ENCODE assay signal across 29 mouse cellular contexts in the genomic region with DNA sequence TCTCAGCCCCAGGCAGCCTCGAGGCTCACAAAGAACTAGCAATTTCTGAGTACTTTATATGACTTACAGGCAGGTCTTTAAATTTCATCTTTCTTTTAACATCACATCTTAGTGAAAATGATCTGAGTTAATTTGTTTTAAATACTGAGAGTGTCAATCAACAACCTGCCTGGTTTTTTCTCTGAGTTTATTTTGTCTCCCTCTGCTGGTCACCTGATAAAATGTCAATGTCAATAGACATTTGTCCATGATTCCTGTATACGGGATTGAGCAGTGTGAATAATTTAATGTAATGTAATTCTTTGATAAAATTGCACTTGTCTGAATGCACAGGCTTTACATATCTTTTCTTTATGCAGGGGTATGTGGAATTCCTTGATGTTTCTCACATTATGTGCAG.
A peak's percentile ranks its signal among the peaks of the same experiment; 100 is the strongest.
DNase-seq lines count a peak whose midpoint lies in the region; ATAC-seq and TF ChIP-seq lines count a peak whose summit lies in the region.
"Had no signal": no experiment of that assay in that cellular context is flagged by ENCODE, and none has a peak within 500 bp of the region (broad histone marks: within the 10 kb centered on the region; RNA-seq: fewer than 3 reads in every experiment).

No protein-coding gene starts in this region.

- H3K9ac ChIP-seq in kidney, postnatal 0 days (ENCODE audit: low read depth, low read length), result no peak overlapping the region
- no peak overlapping the region for H3K9ac ChIP-seq in midbrain, postnatal 0 days (replicated peaks; ENCODE audit: low read length, poor library complexity, severe bottlenecking)
- H3K9ac ChIP-seq in midbrain, embryonic 13.5 days (replicated peaks), result no peak overlapping the region
- no peak overlapping the region for H3K9ac ChIP-seq in MEL (ENCODE audit: control insufficient read depth, low read depth, low read length, poor library complexity, severe bottlenecking)
- H3K9ac ChIP-seq: embryonic facial prominence, embryonic 15.5 days; forebrain, embryonic 12.5 days; limb, embryonic 13.5 days; liver, embryonic 12.5 days; midbrain, embryonic 15.5 days had no signal

- DNase-seq in kidney, postnatal 0 days (ENCODE audit: low spot score), result no peak
- DNase-seq in kidney, adult 18-20 months, result no peak
- no peak for DNase-seq in midbrain, postnatal 0 days (ENCODE audit: low spot score)
- DNase-seq in MEL (ENCODE audit: low read depth, low spot score), result peak; percentile 9
- DNase-seq in splenic B cell, adult 2 months (ENCODE audit: low read depth, low spot score), result peak; percentile 31
- DNase-seq in frontal cortex, postnatal 36 days (ENCODE audit: low spot score in 2 of 2), result no peak
- no peak for DNase-seq in heart, postnatal 36 days
- DNase-seq: adrenal gland, adult 2 months; adrenal gland, postnatal 36 days; B cell, adult 2 months; cerebellum, adult 8-10 months; cerebellum, postnatal 25 days; gastrocnemius, postnatal 14 days; heart, postnatal 14 days; kidney, adult 2 months; kidney, postnatal 4 days; lung, adult 18-20 months; lung, postnatal 14 days; thymus, adult 18-20 months; thymus, postnatal 25 days had no signal

- H3K4me2 ChIP-seq in kidney, postnatal 0 days (ENCODE audit: low read length), result no peak overlapping the region
- H3K4me2 ChIP-seq in midbrain, postnatal 0 days (ENCODE audit: low read depth, low read length, poor library complexity, severe bottlenecking), result no peak overlapping the region
- H3K4me2 ChIP-seq in midbrain, embryonic 13.5 days (replicated peaks), result no peak overlapping the region
- H3K4me2 ChIP-seq: embryonic facial prominence, embryonic 15.5 days; forebrain, embryonic 12.5 days; limb, embryonic 13.5 days; liver, embryonic 12.5 days; midbrain, embryonic 15.5 days had no signal

- no peaks in the 10 kb centered on the region; the same call in 1 of the 2 replicates for H3K9me3 ChIP-seq in kidney, postnatal 0 days (replicated peaks; ENCODE audit: low read length)
- no peaks in the 10 kb centered on the region for H3K9me3 ChIP-seq in midbrain, postnatal 0 days (ENCODE audit: low read length)
- peaks cover 5% of the 10 kb centered on the region; the same call in 1 of the 2 replicates for H3K9me3 ChIP-seq in midbrain, embryonic 13.5 days
- no peaks in the 10 kb centered on the region for H3K9me3 ChIP-seq in MEL (replicated peaks; ENCODE audit: insufficient read depth, low read length)
- H3K9me3 ChIP-seq: embryonic facial prominence, embryonic 10.5 days; embryonic facial prominence, embryonic 15.5 days; forebrain, embryonic 12.5 days; liver, embryonic 12.5 days; midbrain, embryonic 15.5 days had no signal

- no peaks in the 10 kb centered on the region for H3K79me2 ChIP-seq in MEL (ENCODE audit: control insufficient read depth, insufficient read depth, low read length, poor library complexity)

- no peak overlapping the region for H3K27ac ChIP-seq in kidney, postnatal 0 days
- H3K27ac ChIP-seq in midbrain, postnatal 0 days (ENCODE audit: low read depth, low read length), result no peak overlapping the region
- H3K27ac ChIP-seq in midbrain, embryonic 13.5 days, result no peak overlapping the region
- H3K27ac ChIP-seq in MEL (ENCODE audit: control insufficient read depth, low read depth, low read length), result no peak overlapping the region
- H3K27ac ChIP-seq: embryonic facial prominence, embryonic 10.5 days; embryonic facial prominence, embryonic 15.5 days; forebrain, embryonic 12.5 days; limb, embryonic 13.5 days; liver, embryonic 12.5 days; midbrain, embryonic 15.5 days had no signal

- TF ChIP-seq EP300 in MEL (IDR thresholded peaks at IDR 0.05; ENCODE audit: low read depth in 1 of 2, low read length in 2 of 2), result no peak

- no peak for ATAC-seq in kidney, postnatal 0 days (replicated peaks; ENCODE audit: low FRiP score, low read depth)
- ATAC-seq in midbrain, postnatal 0 days (ENCODE audit: low FRiP score), result no peak
- no peak for ATAC-seq in midbrain, embryonic 13.5 days
- ATAC-seq: activated CD4-positive, CD25-positive, alpha-beta regulatory T cell, adult 4 months; liver, embryonic 12.5 days; midbrain, embryonic 15.5 days had no signal

- no peaks in the 10 kb centered on the region for H3K36me3 ChIP-seq in kidney, postnatal 0 days (ENCODE audit: insufficient read depth, low read length)
- no peaks in the 10 kb centered on the region for H3K36me3 ChIP-seq in midbrain, postnatal 0 days (ENCODE audit: insufficient read depth, low read length)
- H3K36me3 ChIP-seq in midbrain, embryonic 13.5 days, result no peaks in the 10 kb centered on the region
- H3K36me3 ChIP-seq in MEL (ENCODE audit: control insufficient read depth in 1 of 2, insufficient read depth in 2 of 2, low read length in 2 of 2), result no peaks in the 10 kb centered on the region
- H3K36me3 ChIP-seq in splenic B cell, adult 2 months (ENCODE audit: control insufficient read depth, insufficient read depth, low read length, poor library complexity, severe bottlenecking), result no peaks in the 10 kb centered on the region
- H3K36me3 ChIP-seq: embryonic facial prominence, embryonic 10.5 days; embryonic facial prominence, embryonic 15.5 days; forebrain, embryonic 12.5 days; G1E; limb, embryonic 13.5 days; liver, embryonic 12.5 days; midbrain, embryonic 15.5 days had no signal

- intact Hi-C loops in heart, postnatal 36 days (cut with DNase I), result no loop called here

- TF ChIP-seq POLR2A in MEL (IDR thresholded peaks at IDR 0.05; ENCODE audit: control insufficient read depth in 1 of 2, insufficient read depth in 1 of 2, low read depth in 1 of 2, low read length in 2 of 2, poor library complexity in 1 of 2), result no peak

- no peak overlapping the region for H3K4me3 ChIP-seq in kidney, postnatal 0 days (replicated peaks; ENCODE audit: low read depth, low read length)
- H3K4me3 ChIP-seq in midbrain, postnatal 0 days (ENCODE audit: low read depth, low read length), result no peak overlapping the region
- H3K4me3 ChIP-seq in midbrain, embryonic 13.5 days (replicated peaks), result no peak overlapping the region
- H3K4me3 ChIP-seq in MEL (ENCODE audit: control insufficient read depth in 1 of 2, insufficient read depth in 1 of 2, low read depth in 2 of 2, low read length in 2 of 2), result no peak overlapping the region
- H3K4me3 ChIP-seq: embryonic facial prominence, embryonic 10.5 days; embryonic facial prominence, embryonic 15.5 days; forebrain, embryonic 12.5 days; limb, embryonic 13.5 days; liver, embryonic 12.5 days; midbrain, embryonic 15.5 days had no signal

- TF ChIP-seq RAD21 in MEL (IDR thresholded peaks at IDR 0.05; ENCODE audit: low read depth, low read length), result peak; percentile 30

- WGBS in kidney, postnatal 0 days, result 59% methylated on average over 2 of the region's 2 CpGs
- WGBS in midbrain, postnatal 0 days, result 74% methylated on average over 2 of the region's 2 CpGs
- WGBS in midbrain, embryonic 13.5 days, result 79% methylated on average over 2 of the region's 2 CpGs

- no peaks in the 10 kb centered on the region for H3K4me1 ChIP-seq in kidney, postnatal 0 days (replicated peaks; ENCODE audit: insufficient read depth, low read length)
- H3K4me1 ChIP-seq in midbrain, postnatal 0 days (ENCODE audit: insufficient read depth, low read length), result no peaks in the 10 kb centered on the region
- H3K4me1 ChIP-seq in midbrain, embryonic 13.5 days (replicated peaks), result no peaks in the 10 kb centered on the region
- no peaks in the 10 kb centered on the region for H3K4me1 ChIP-seq in MEL (ENCODE audit: control insufficient read depth in 1 of 2, insufficient read depth in 2 of 2, low read length in 2 of 2)
- H3K4me1 ChIP-seq: embryonic facial prominence, embryonic 10.5 days; embryonic facial prominence, embryonic 15.5 days; forebrain, embryonic 12.5 days; limb, embryonic 13.5 days; liver, embryonic 12.5 days; midbrain, embryonic 15.5 days had no signal

- TF ChIP-seq CTCF in kidney, postnatal 0 days (IDR thresholded peaks at IDR 0.05; ENCODE audit: low read depth), result peak; percentile 35; the same call in 1 of the 2 replicates
- peak; percentile 41 for TF ChIP-seq CTCF in midbrain, postnatal 0 days (IDR thresholded peaks at IDR 0.05)
- peak in 2 of 3 experiments; percentile 4 to 53; a peak in 2 of 6 replicates for TF ChIP-seq CTCF in MEL (IDR thresholded peaks at IDR 0.05 in 2 of 3, conservative IDR thresholded peaks at IDR 0.05 in 1 of 3; ENCODE audit: control insufficient read depth in 1 of 3, insufficient read depth in 1 of 3, low read depth in 2 of 3, low read length in 3 of 3, poor library complexity in 1 of 3, severe bottlenecking in 1 of 3)

- no peaks in the 10 kb centered on the region for H3K27me3 ChIP-seq in kidney, postnatal 0 days (ENCODE audit: insufficient read depth, low read length)
- no peaks in the 10 kb centered on the region for H3K27me3 ChIP-seq in midbrain, postnatal 0 days (ENCODE audit: insufficient read depth, low read length)
- H3K27me3 ChIP-seq in midbrain, embryonic 13.5 days, result no peaks in the 10 kb centered on the region
- H3K27me3 ChIP-seq in MEL (ENCODE audit: control insufficient read depth in 1 of 2, insufficient read depth in 2 of 2, low read length in 2 of 2), result no peaks in the 10 kb centered on the region
- H3K27me3 ChIP-seq in splenic B cell, adult 2 months (ENCODE audit: control insufficient read depth, insufficient read depth, low read length, poor library complexity, severe bottlenecking), result no peaks in the 10 kb centered on the region
- H3K27me3 ChIP-seq: embryonic facial prominence, embryonic 15.5 days; forebrain, embryonic 12.5 days; limb, embryonic 13.5 days; liver, embryonic 12.5 days; midbrain, embryonic 15.5 days had no signal

TF ChIP-seq in MEL, 35 proteins besides CTCF, POLR2A, EP300 and RAD21:
- TF ChIP-seq ZC3H11A (IDR thresholded peaks at IDR 0.05; ENCODE audit: low read depth, low read length), result peak; percentile 29; the same call in 1 of the 2 replicates
- TF ChIP-seq TBP (IDR thresholded peaks at IDR 0.05; ENCODE audit: low read depth, low read length), result no peak
- peak; percentile 56 for TF ChIP-seq SMC3 (IDR thresholded peaks at IDR 0.05; ENCODE audit: low read depth, low read length)

Comparison
In these comparisons a context has a peak if more than half of its experiments do, and no peak if none do; other contexts are left out.
1. DNase-seq: peak in MEL (single experiment) and splenic B cell, adult 2 months (single experiment); none in kidney, postnatal 0 days (single experiment), kidney, adult 18-20 months (single experiment), midbrain, postnatal 0 days (single experiment), frontal cortex, postnatal 36 days (0 of 2) and heart, postnatal 36 days (0 of 2).
2. Peak in every context shown above with its lines, with median percentiles within 50 percentile points of each other: CTCF ChIP-seq.